Mouse (Mus musculus): ENCODE data around the gene Slc16a12. TPM values are rescaled to one million over a fixed set of nuclear protein-coding genes. Genes with fewer than 3 reads are reported as not detected.

The Slc16a12 gene
- polyA plus RNA-seq (2016; fragmentation: Nextera tagmentation; extraction: Ambion mirVana): 0.21 and 0.40 TPM in 2 replicates

GRCm38 (mm10) chr19:34746688-34747504 is at the start of gene Slc16a12:
Gene Slc16a12 (minus strand): TSS chr19:34747289.
- Histone ChIP-seq H3K4me3 (peak within 1 kb of the TSS; percentile 80), H3K4me1 (peaks cover 18% of the 10 kb centered on the region), H3K27me3 (ENCODE audit: poor library complexity, severe bottlenecking) (peaks cover 35% of the 10 kb centered on the region), H3K36me3 (replicated peaks) (no peaks in the 10 kb centered on the region), H3K27ac (peak within 1 kb of the TSS; percentile 82), H3K9me3 (no peaks in the 10 kb centered on the region)
- WGBS: under 1% methylated on average over 61 of the region's 61 CpGs
- peak; percentile 46 for DNase-seq (ENCODE audit: extremely low spot score, low spot score)

GRCm38 (mm10) chr19:34796396-34796795 is 49.3 kb upstream of the Slc16a12 start:
- H3K36me3 ChIP-seq (replicated peaks): no peaks in the 10 kb centered on the region
- WGBS: 91% methylated on average over 4 of the region's 4 CpGs
- H3K4me3 ChIP-seq: no peak overlapping the region
- H3K9me3 ChIP-seq: no peaks in the 10 kb centered on the region
- no peaks in the 10 kb centered on the region for H3K4me1 ChIP-seq
- no peak for DNase-seq (ENCODE audit: extremely low spot score, low spot score)
- no peaks in the 10 kb centered on the region for H3K27me3 ChIP-seq (ENCODE audit: poor library complexity, severe bottlenecking)
- no peak overlapping the region for H3K27ac ChIP-seq

- no peaks in the 10 kb centered on the region for H3K4me1 ChIP-seq
- WGBS: 91% methylated on average over 2 of the region's 2 CpGs
- no peaks in the 10 kb centered on the region for H3K9me3 ChIP-seq
- no peak for DNase-seq (ENCODE audit: extremely low spot score, low spot score)
- no peak overlapping the region for H3K27ac ChIP-seq
- H3K36me3 ChIP-seq (replicated peaks): no peaks in the 10 kb centered on the region
- H3K4me3 ChIP-seq: no peak overlapping the region
- no peaks in the 10 kb centered on the region for H3K27me3 ChIP-seq (ENCODE audit: poor library complexity, severe bottlenecking)
Observed at GRCm38 (mm10) chr19:34782491-34782890, 35.4 kb upstream of the Slc16a12 start.

- Histone ChIP-seq H3K9me3 (no peaks in the 10 kb centered on the region), H3K27ac (no peak overlapping the region), H3K36me3 (replicated peaks) (no peaks in the 10 kb centered on the region), H3K4me3 (no peak overlapping the region), H3K27me3 (ENCODE audit: poor library complexity, severe bottlenecking) (no peaks in the 10 kb centered on the region), H3K4me1 (no peaks in the 10 kb centered on the region)
- DNase-seq (ENCODE audit: extremely low spot score, low spot score): no peak
- WGBS: 88% methylated on average over 1 of the region's 1 CpGs
Observed at GRCm38 (mm10) chr19:34778993-34779392, 31.9 kb upstream of the Slc16a12 start.

- Histone ChIP-seq H3K36me3 (replicated peaks) (no peaks in the 10 kb centered on the region), H3K4me1 (no peaks in the 10 kb centered on the region), H3K27me3 (ENCODE audit: poor library complexity, severe bottlenecking) (no peaks in the 10 kb centered on the region), H3K4me3 (no peak overlapping the region), H3K9me3 (no peaks in the 10 kb centered on the region), H3K27ac (no peak overlapping the region)
- DNase-seq (ENCODE audit: extremely low spot score, low spot score): no peak
Observed at GRCm38 (mm10) chr19:34778098-34778497, 31.0 kb upstream of the Slc16a12 start.

- Histone ChIP-seq H3K36me3 (replicated peaks) (no peaks in the 10 kb centered on the region), H3K4me1 (no peaks in the 10 kb centered on the region), H3K27me3 (ENCODE audit: poor library complexity, severe bottlenecking) (no peaks in the 10 kb centered on the region), H3K4me3 (no peak overlapping the region), H3K27ac (no peak overlapping the region), H3K9me3 (no peaks in the 10 kb centered on the region)
- WGBS: 33% methylated on average over 6 of the region's 6 CpGs
- peak; percentile 24 for DNase-seq (ENCODE audit: extremely low spot score, low spot score)
Observed at GRCm38 (mm10) chr19:34772775-34773174, 25.7 kb upstream of the Slc16a12 start.

GRCm38 (mm10) chr19:34770764-34771163 is 23.7 kb upstream of the Slc16a12 start:
- WGBS: 91% methylated on average over 6 of the region's 6 CpGs
- Histone ChIP-seq H3K36me3 (replicated peaks) (no peaks in the 10 kb centered on the region), H3K27ac (no peak overlapping the region), H3K9me3 (no peaks in the 10 kb centered on the region), H3K27me3 (ENCODE audit: poor library complexity, severe bottlenecking) (no peaks in the 10 kb centered on the region), H3K4me3 (no peak overlapping the region), H3K4me1 (no peaks in the 10 kb centered on the region)
- no peak for DNase-seq (ENCODE audit: extremely low spot score, low spot score)

GRCm38 (mm10) chr19:34758754-34759153 is 11.7 kb upstream of the Slc16a12 start:
- no peak overlapping the region for H3K27ac ChIP-seq
- H3K4me3 ChIP-seq: no peak overlapping the region
- H3K9me3 ChIP-seq: no peaks in the 10 kb centered on the region
- H3K4me1 ChIP-seq: no peaks in the 10 kb centered on the region
- no peak for DNase-seq (ENCODE audit: extremely low spot score, low spot score)
- no peaks in the 10 kb centered on the region for H3K36me3 ChIP-seq (replicated peaks)
- H3K27me3 ChIP-seq (ENCODE audit: poor library complexity, severe bottlenecking): no peaks in the 10 kb centered on the region
- 88% methylated on average over 1 of the region's 1 CpGs for WGBS

- H3K36me3 ChIP-seq (replicated peaks): no peaks in the 10 kb centered on the region
- H3K27me3 ChIP-seq (ENCODE audit: poor library complexity, severe bottlenecking): no peaks in the 10 kb centered on the region
- no peak overlapping the region for H3K4me3 ChIP-seq
- WGBS: 94% methylated on average over 7 of the region's 7 CpGs
- no peaks in the 10 kb centered on the region for H3K9me3 ChIP-seq
- no peaks in the 10 kb centered on the region for H3K4me1 ChIP-seq
- no peak for DNase-seq (ENCODE audit: extremely low spot score, low spot score)
- no peak overlapping the region for H3K27ac ChIP-seq
Observed at GRCm38 (mm10) chr19:34756561-34757240, 9.6 kb upstream of the Slc16a12 start.

GRCm38 (mm10) chr19:34755680-34756079 is 8.6 kb upstream of the Slc16a12 start:
- H3K36me3 ChIP-seq (replicated peaks): no peaks in the 10 kb centered on the region
- no peaks in the 10 kb centered on the region for H3K9me3 ChIP-seq
- no peaks in the 10 kb centered on the region for H3K4me1 ChIP-seq
- whole genome bisulfite sequencing: 88% methylated on average over 1 of the region's 1 CpGs
- no peaks in the 10 kb centered on the region for H3K27me3 ChIP-seq (ENCODE audit: poor library complexity, severe bottlenecking)
- no peak for DNase-seq (ENCODE audit: extremely low spot score, low spot score)
- no peak overlapping the region for H3K27ac ChIP-seq
- H3K4me3 ChIP-seq: no peak overlapping the region

GRCm38 (mm10) chr19:34753243-34753642 is 6.2 kb upstream of the Slc16a12 start:
- H3K27ac ChIP-seq: no peak overlapping the region
- H3K9me3 ChIP-seq: no peaks in the 10 kb centered on the region
- no peaks in the 10 kb centered on the region for H3K36me3 ChIP-seq (replicated peaks)
- H3K4me1 ChIP-seq: no peaks in the 10 kb centered on the region
- DNase-seq (ENCODE audit: extremely low spot score, low spot score): no peak
- 83% methylated on average over 5 of the region's 5 CpGs for WGBS
- H3K27me3 ChIP-seq (ENCODE audit: poor library complexity, severe bottlenecking): no peaks in the 10 kb centered on the region
- no peak overlapping the region for H3K4me3 ChIP-seq

- Histone ChIP-seq H3K27ac (no peak overlapping the region), H3K36me3 (replicated peaks) (no peaks in the 10 kb centered on the region), H3K4me3 (no peak overlapping the region), H3K4me1 (peaks cover 2% of the 10 kb centered on the region), H3K27me3 (ENCODE audit: poor library complexity, severe bottlenecking) (peaks cover 6% of the 10 kb centered on the region), H3K9me3 (no peaks in the 10 kb centered on the region)
- 92% methylated on average over 3 of the region's 3 CpGs for WGBS
- DNase-seq (ENCODE audit: extremely low spot score, low spot score): no peak
Observed at GRCm38 (mm10) chr19:34752391-34753092, 5.5 kb upstream of the Slc16a12 start.

- no peaks in the 10 kb centered on the region for H3K9me3 ChIP-seq
- H3K27ac ChIP-seq: no peak overlapping the region
- no peak overlapping the region for H3K4me3 ChIP-seq
- no peaks in the 10 kb centered on the region for H3K36me3 ChIP-seq (replicated peaks)
- no peak for DNase-seq (ENCODE audit: extremely low spot score, low spot score)
- peaks cover 20% of the 10 kb centered on the region for H3K27me3 ChIP-seq (ENCODE audit: poor library complexity, severe bottlenecking)
- 84% methylated on average over 4 of the region's 4 CpGs for WGBS
- H3K4me1 ChIP-seq: peaks cover 16% of the 10 kb centered on the region
Observed at GRCm38 (mm10) chr19:34751150-34751549, 4.1 kb upstream of the Slc16a12 start.
